Mouse (Mus musculus) testis, adult 2 months (tissue): ENCODE data around the gene Maea.

ENCODE experiments used
- CTCF ChIP-seq: fragments of 200-500 bp; IDR thresholded peaks from 2 replicates; pipeline ENCODE4 v1.5.1; 2012; ENCODE audit warnings: low read depth, mild to moderate bottlenecking, inconsistent platforms, low read length, moderate library complexity; ENCODE audit not compliant: control insufficient read depth, insufficient read depth, insufficient replicate concordance
- POLR2A ChIP-seq: fragments of 200-500 bp; IDR thresholded peaks from 2 replicates; pipeline ENCODE4 v1.6.1; 2012; ENCODE audit warnings: low read depth, mild to moderate bottlenecking, inconsistent platforms, low read length, moderate library complexity; ENCODE audit not compliant: control insufficient read depth

DNA sequence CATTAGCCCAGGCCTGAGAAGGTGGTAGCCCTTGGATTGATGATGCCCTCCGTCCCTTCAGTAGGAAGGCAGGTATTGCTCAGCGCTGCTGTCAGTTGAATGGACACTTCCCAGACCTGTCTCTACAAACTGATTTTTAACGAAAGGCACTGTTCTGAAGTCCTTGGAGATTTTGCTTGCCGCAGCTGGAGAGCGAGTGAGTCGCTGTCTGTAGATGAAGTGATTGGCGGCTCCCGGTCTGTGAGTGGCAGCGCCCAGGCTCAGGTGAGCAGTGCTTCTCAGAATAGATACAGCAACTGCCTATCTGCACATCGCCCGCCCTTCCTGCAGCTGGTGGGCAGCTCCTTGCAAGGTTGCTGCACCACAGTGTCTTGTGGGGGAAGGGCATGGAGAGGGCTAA, 60.4 kb downstream of the Maea start:
- no peak for TF ChIP-seq POLR2A
- TF ChIP-seq CTCF: no peak
